Mouse (Mus musculus) liver, adult 2 months (tissue): ENCODE data around the gene Lpcat3.
"Not testable (repeated sequence)": the region's sequence is repeated elsewhere in the genome, so short reads cannot be mapped to it uniquely, and the experiment has no call there.

Experiments used
- CTCF ChIP-seq: fragments of 200-500 bp; IDR thresholded peaks from 2 replicates; pipeline ENCODE4 v1.5.1; 2011; ENCODE audit warnings: low read depth, low read length, control low read depth
- POLR2A ChIP-seq: fragments of 200-500 bp; IDR thresholded peaks from 2 replicates; pipeline ENCODE4 v1.6.1; 2011; ENCODE audit warnings: low read length, control low read depth; ENCODE audit not compliant: insufficient read depth; ENCODE audit errors: extremely low read depth

DNA sequence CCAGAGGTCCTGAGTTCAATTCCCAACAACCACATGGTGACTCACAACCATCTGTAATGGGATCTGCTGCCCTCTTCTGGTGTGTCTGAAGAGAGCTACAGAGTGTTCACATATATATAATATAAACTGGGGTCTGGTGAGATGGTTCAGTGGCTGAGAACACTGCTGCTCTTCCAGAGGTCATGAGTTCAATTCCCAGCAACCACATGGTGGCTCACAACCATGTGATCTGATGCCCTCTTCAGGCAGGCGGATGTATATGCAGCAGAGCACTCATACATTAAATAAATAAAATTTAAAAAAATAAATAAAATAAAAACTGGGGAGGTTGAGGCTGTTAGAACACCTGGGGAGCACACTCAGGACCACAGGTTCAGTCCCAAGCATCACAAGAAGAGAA is 23.8 kb downstream of the Lpcat3 start:
- TF ChIP-seq POLR2A, CTCF: not testable (repeated sequence)
